Mouse (Mus musculus) stomach, postnatal 0 days (tissue): ENCODE results near the gene Gsn.

Experiments used
- CTCF ChIP-seq: IDR thresholded peaks from 2 replicates; pipeline ENCODE4 v1.5.1; 2016; ENCODE audit warnings: antibody characterized with exemption, low read depth, mild to moderate bottlenecking, moderate library complexity
- EP300 ChIP-seq: optimal IDR thresholded peaks from 2 replicates; pipeline ENCODE3; 2016; ENCODE audit warnings: antibody characterized with exemption

- TF ChIP-seq EP300: peak; percentile 86
- no peak for TF ChIP-seq CTCF
Measured at GRCm38 (mm10) chr2:35271817-35272216, 15.6 kb downstream of the Gsn start.
